Mouse (Mus musculus) central nervous system, embryonic 14 days (tissue): ENCODE results near the gene Car8. TPM values are rescaled to one million over a fixed set of nuclear protein-coding genes. Genes with fewer than 3 reads are reported as not detected.

Experiments used
- polyA plus RNA-seq: library from polyadenylated mRNA; depleted of rRNA; stranded (reverse); fragments of >200 nt; gene quantifications from 2 replicates; pipeline ENCODE4 v1.2.3, GENCODE M21; 2012; rRNA removed

The Car8 gene
- polyA plus RNA-seq = 1.6 and 2.5 TPM in 2 replicates

DNA sequence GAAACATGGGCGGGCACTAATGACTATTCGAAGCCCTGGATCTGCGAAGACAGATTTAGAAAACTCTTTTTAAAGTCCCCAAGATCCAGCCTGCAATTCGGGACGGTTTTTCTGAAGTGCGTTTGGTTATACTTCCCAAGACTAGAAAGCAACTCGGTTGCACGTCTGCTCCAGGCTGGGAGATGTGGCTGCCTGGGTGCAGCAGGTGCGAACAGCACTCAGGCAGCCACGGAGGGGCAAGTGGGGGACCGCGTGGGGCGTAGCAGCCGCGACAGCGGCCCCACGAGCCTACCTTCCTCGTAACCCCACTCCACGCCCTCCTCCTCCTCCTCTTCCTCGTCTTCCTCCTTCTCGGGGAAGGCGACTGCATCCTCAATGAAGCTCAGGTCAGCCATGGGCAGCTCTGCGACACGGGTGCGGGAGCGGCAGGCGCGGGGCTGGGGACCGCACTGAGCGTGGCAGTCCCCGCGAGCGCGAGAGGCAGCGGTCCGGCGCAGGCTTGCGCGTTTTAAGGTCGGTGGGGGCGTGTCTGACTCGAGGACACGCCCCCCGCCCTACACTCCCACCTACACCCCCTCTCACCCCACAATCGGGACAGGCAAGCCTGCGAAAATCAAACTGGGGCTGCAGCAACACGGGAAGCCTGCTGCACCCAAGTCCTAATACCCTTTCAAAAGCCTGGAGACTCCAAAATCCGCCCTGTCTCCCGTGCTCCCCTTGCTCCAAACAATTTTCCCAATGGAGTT lies at the start of gene Car8:
Car8 (minus strand) TSS at position 482 of the 746 bp plus-strand sequence.

